Mouse (Mus musculus) embryonic fibroblast, embryonic 13.5 days (primary cell): ENCODE measurements around the gene Susd5. TPM values are rescaled to one million over a fixed set of nuclear protein-coding genes. Genes with fewer than 3 reads are reported as not detected.
"Not testable (repeated sequence)": the region's sequence is repeated elsewhere in the genome, so short reads cannot be mapped to it uniquely, and the experiment has no call there.

Experiments used
- H3K27ac ChIP-seq: 2 replicates; pipeline ENCODE4 v1.5.1; 2012; ENCODE audit warnings: low read length, control low read depth, inconsistent platforms; ENCODE audit not compliant: insufficient read depth
- H3K4me1 ChIP-seq: 2 replicates; pipeline ENCODE4 v1.6.1; 2011; ENCODE audit warnings: low read length; ENCODE audit not compliant: control insufficient read depth, insufficient read depth
- H3K4me3 ChIP-seq: 2 replicates; pipeline ENCODE4 v1.5.1; 2011; ENCODE audit warnings: mild to moderate bottlenecking, control low read depth, low read length; ENCODE audit not compliant: insufficient read depth
- CTCF ChIP-seq: IDR thresholded peaks from 2 replicates; pipeline ENCODE4 v1.5.1; 2011; ENCODE audit warnings: mild to moderate bottlenecking, control low read depth, low read length, moderate library complexity, borderline replicate concordance; ENCODE audit not compliant: insufficient read depth
- POLR2A ChIP-seq: IDR thresholded peaks from 2 replicates; pipeline ENCODE4 v1.6.1; 2011; ENCODE audit warnings: low read depth, mild to moderate bottlenecking, control low read depth, low read length, moderate library complexity
- polyA plus RNA-seq: library from polyadenylated mRNA; stranded (reverse); fragments of >200 nt; gene quantifications from 2 replicates; pipeline ENCODE4 v1.2.4, GENCODE M21; 2011; ENCODE audit warnings: low read depth; ENCODE audit not compliant: missing spikeins, insufficient read length

Susd5 gene
- polyA plus RNA-seq, 1 experiment = 0.51 TPM

DNA sequence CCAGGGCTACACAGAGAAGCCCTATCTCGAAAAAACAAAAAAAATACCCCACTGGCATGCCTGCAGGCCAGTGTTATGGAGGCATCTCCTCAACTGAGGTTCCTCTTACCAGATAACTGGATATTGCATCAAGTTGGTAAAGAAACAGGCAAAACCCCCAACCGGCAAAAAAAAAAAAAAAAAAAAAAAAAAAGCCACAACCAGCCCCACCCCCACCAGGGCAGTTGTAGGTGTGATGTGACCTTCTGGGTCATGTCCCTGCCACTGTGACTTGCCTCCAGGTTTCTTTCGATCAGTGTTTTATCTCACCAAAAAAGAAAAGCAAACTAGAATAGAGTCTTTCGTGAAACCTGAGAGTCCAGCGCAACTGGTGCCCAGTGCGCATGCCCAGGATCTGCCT lies 4.1 kb upstream of the Susd5 start:
- H3K27ac ChIP-seq = no peak overlapping the region

DNA sequence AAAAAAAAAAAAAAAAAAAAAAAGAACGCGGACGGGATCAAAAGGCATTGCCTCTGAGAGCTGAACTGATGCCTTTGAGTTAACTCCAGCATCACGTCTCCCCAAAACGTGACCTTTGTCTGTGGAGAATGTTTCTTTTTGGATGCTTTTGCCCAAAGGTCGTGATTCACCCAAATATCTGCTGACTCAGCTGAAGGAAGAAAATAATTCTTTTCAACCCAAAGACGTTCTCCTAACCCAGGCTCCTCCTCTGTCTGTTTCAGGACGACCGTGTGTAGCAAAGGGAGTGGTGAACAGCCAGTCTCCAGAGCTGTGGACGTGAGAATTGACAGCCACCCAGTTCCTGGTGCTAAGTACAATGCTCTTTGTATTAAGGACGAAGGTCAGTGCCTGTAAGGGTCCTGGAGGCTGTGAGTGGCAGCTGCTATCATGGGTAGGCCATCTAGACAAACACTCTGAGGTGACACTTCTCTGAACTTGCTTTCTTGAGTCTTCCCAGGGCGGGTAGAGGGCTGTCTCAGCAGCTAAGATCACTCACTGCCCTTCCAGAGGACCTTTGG lies 11.6 kb downstream of the Susd5 start:
- Histone ChIP-seq H3K27ac (no peak overlapping the region), H3K4me1 (no peaks in the 10 kb centered on the region), H3K4me3 (no peak overlapping the region)
- TF ChIP-seq POLR2A = no peak

More for the DNA sequence above, 4.1 kb upstream of the Susd5 start:
- TF ChIP-seq POLR2A = no peak
- TF ChIP-seq CTCF = no peak
- H3K4me3 ChIP-seq = no peak overlapping the region
- H3K4me1 ChIP-seq = no peaks in the 10 kb centered on the region

DNA sequence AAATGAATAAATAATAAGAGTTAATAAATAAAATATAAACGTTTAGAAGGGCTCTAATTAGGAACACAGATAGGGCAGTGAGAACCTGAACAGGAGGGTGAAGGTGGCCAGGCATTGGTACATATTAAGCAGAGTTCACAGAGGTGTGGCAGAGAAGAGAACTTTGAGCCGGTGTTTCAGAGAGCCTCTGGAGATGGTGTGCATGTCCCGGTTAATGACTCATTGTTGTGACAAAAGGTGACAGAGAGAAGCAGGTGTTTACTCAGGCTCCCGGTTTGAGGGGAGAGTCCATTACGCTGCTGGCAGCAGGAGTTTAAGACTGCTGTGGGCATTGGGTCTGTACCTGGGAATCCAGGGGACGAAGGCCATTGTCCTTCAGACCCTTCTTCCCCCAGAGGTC lies 12.4 kb downstream of the Susd5 start:
- no peak for TF ChIP-seq POLR2A
- H3K4me3 ChIP-seq = no peak overlapping the region
- no peaks in the 10 kb centered on the region for H3K4me1 ChIP-seq
- no peak overlapping the region for H3K27ac ChIP-seq

DNA sequence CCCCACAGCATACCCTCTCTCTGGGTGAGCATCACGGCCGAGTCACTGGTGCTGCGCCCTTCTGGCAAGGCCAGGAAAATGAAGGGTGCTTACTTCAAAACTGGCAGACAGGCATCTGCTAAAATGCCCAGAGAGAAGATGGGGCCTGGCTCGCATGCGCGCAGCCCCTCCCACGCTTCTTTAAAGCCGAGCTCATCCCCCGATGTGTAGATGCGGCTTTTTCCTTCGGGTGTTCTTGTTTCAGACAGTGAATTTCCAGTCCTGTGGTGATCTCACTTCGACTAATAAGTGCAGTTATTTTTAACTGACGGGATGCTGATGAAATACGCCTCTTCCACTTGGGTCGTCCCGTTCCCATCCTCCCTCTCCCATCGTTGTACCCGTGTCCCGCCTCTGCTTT lies 16.7 kb downstream of the Susd5 start:
- no peak for TF ChIP-seq CTCF
- TF ChIP-seq POLR2A = no peak
- H3K4me3 ChIP-seq = no peak overlapping the region
- H3K4me1 ChIP-seq = no peaks in the 10 kb centered on the region
- H3K27ac ChIP-seq = no peak overlapping the region

DNA sequence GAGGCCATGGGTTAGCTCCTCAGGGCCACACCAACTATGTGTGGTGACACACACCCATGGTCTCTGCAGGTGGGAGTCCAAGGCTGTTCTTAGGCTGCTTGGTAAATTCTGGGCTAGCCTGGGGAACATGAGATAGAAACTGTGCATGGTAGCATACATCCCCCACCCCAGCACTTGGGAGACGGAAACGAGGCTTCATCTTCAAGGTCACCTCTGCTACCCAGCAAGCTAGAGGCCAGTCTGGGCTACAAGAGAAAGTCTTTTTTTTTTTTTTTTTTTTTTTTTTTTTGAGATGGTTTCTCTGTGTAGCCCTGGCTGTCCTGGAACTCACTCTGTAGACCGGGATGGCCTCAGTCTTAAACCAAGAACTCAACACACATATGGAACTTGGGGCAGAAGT lies 29.5 kb downstream of the Susd5 start:
- no peak overlapping the region for H3K27ac ChIP-seq
- no peaks in the 10 kb centered on the region for H3K4me1 ChIP-seq
- no peak for TF ChIP-seq POLR2A
- no peak for TF ChIP-seq CTCF
- no peak overlapping the region for H3K4me3 ChIP-seq

DNA sequence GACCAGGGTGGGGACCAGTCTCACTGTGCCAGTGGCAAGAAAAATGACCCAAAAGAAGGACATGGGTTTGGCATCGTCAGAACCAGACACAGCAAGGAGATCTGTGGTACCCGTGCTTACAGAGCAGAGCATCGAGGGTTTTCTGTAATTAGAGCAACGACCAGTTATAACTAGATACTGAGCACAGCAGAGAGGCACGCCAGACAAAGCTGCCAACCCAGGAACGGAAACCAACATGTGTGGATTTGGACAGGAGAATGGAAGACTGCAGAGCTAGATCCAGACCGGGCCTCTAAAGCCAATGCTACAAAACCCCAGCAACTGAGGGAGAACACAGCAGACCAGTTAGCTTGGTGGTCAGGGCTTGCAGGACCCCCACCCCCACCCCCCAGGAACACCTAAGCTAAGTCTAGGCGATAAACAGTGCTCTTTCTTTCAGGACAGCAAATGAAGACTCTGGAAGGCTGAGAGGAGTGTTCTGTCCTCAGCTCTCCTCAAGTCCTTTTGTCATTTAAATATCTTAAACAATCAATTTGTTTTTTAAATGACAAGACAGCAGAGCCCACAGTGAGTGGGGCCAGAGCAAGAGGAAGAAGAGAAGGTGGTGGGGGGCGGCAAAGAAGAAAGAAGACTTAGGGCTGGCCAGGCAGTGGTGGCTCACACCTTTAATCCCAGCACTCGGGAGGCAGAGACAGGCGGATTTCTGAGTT lies 30.3 kb downstream of the Susd5 start:
- Histone ChIP-seq H3K4me1 (no peaks in the 10 kb centered on the region), H3K27ac (no peak overlapping the region), H3K4me3 (no peak overlapping the region)
- TF ChIP-seq POLR2A (no peak), CTCF (no peak)

DNA sequence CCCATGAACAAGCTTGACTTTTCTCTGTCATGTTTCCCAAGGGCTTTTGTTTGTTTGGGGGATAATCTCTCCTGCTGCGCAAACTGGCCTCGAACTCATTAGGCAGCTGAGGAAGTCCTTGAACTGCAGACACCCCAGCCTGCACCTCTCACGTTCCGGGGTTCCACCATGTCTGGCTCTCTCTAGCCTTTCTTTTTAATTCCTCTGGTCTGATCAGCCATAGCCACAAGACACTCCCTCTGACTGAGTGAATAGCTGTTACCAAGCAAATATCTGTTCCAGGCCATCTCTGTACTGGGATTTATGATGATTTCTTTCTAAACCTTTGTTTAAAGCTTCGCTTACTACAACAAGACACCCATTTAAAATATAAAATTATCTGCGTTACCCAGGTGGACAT lies 31.9 kb downstream of the Susd5 start:
- not testable (repeated sequence) for H3K27ac ChIP-seq, H3K4me3 ChIP-seq, H3K4me1 ChIP-seq

DNA sequence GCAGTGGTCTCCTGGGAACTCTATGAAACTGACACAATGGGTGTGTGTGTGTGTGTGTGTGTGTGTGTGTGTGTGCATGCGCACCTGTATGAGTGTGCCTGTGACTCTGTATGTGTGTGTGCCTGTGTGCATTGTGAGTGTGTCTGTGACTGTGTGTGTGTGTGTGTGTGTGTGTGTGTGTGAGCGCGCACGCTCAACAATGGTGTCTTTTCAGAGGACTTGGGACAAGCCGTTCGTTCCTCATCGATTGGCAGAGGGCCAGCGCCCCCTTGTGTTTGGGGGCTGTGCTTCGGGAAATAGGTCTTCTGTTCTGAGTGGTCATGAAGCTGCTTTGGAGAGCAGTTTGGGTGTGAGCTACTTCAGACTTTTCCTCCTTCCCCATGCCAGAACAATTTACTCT lies 35.2 kb downstream of the Susd5 start:
- not testable (repeated sequence) for H3K27ac ChIP-seq, H3K4me1 ChIP-seq, H3K4me3 ChIP-seq

DNA sequence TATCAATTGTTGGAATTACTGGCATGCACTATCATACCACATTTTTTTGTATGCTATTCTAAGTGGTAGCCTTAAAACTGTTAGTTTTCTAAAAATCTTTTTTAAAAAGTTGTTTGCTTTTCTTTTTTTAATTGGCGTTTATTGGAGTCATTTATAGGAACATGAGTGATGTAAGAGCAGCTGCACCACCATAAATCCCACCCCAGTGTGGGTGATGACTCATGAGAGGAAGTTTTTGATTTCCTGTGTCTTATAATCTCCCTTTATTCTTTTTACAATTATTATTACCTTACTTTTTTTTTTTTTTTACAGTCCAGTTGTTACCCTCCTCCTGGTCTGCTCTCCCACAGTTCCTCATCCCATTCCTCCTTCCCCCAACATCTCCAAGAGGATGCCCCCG lies 37.9 kb downstream of the Susd5 start:
- TF ChIP-seq CTCF = no peak
- no peak for TF ChIP-seq POLR2A
- H3K27ac ChIP-seq = no peak overlapping the region
- no peak overlapping the region for H3K4me3 ChIP-seq
- H3K4me1 ChIP-seq = no peaks in the 10 kb centered on the region

DNA sequence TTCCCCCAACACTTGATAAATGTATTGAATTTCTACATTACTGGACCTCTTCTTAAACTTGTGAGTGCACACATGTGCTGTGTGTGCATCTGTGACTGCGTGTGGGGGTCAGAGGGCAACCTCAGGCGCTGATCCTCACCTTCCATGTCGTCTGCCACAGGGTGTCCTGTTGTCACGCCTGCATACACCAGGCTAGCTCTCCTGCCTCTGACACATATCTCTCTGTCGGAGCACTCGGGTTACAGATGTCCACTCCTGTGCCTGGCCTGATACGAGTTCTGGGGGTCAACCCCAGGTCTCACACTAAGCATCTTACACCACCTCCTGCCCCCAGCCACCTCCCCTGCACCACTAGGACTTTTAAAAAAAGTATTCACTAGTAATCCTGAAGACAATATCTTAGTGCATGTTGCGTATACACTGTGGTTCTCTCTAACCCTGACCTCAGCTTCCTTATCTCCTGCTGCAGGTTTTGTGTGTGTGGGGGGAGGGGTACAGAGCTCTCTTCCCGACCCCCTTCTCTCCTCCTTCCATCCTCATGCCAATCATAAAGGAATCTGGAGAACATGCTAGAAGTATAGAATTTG lies 41.9 kb downstream of the Susd5 start:
- no peaks in the 10 kb centered on the region for H3K4me1 ChIP-seq
- TF ChIP-seq CTCF (no peak), POLR2A (no peak)
- no peak overlapping the region for H3K27ac ChIP-seq
- no peak overlapping the region for H3K4me3 ChIP-seq

DNA sequence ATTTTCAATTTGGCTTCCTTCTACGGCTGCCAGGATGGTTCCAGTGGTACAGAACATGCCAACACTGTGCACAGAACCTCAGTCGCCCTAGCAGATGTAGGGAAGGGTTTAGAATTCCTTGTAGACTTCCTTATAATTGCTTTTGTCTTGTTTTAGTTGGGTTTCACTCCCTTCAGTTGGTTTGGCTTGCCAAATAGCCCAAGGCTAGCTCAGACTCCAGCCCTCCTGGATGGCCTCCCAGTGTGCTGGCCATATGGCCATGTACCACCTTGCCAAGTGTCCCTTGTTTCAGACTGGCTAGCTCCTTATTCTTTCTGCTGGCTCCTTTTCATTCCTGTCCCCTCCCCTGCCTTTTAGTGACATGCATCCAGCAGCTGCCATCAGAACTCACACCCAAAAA lies 53.3 kb downstream of the Susd5 start:
- no peak overlapping the region for H3K4me3 ChIP-seq
- no peak for TF ChIP-seq CTCF
- TF ChIP-seq POLR2A = no peak

More for the DNA sequence above, 53.3 kb downstream of the Susd5 start:
- Histone ChIP-seq H3K27ac (no peak overlapping the region), H3K4me1 (no peaks in the 10 kb centered on the region)
